Mouse (Mus musculus) forebrain, embryonic 15.5 days (tissue): ENCODE measurements around the gene Zfhx3. TPM values are rescaled to one million over a fixed set of nuclear protein-coding genes. Genes with fewer than 3 reads are reported as not detected.

Experiments used
- ATAC-seq: fragments of 200-750 bp; cut with Nextera tagmentation; replicated peaks from 2 replicates; pipeline ENCODE4 v1.8.0; 2017; ENCODE audit warnings: mild to moderate bottlenecking, moderate TSS enrichment, moderate library complexity
- H3K27ac ChIP-seq: fragments of 300-500 bp; sonication (generic); replicated peaks from 2 replicates; pipeline ENCODE4 v1.5.1; 2015; ENCODE audit warnings: mild to moderate bottlenecking, inconsistent platforms
- H3K27me3 ChIP-seq: fragments of 300-500 bp; sonication (generic); 2 replicates; pipeline ENCODE4 v1.6.1; 2015; ENCODE audit warnings: inconsistent platforms
- H3K36me3 ChIP-seq: fragments of 300-500 bp; sonication (generic); 2 replicates; pipeline ENCODE4 v1.6.1; 2015; ENCODE audit warnings: mild to moderate bottlenecking, inconsistent platforms
- H3K4me1 ChIP-seq: fragments of 300-500 bp; sonication (generic); 2 replicates; pipeline ENCODE4 v1.6.1; 2015; ENCODE audit warnings: inconsistent platforms
- H3K4me2 ChIP-seq: fragments of 300-500 bp; sonication (generic); replicated peaks from 2 replicates; pipeline ENCODE4 v1.6.1; 2015; ENCODE audit warnings: mild to moderate bottlenecking, inconsistent platforms
- H3K4me3 ChIP-seq: fragments of 300-500 bp; sonication (generic); 2 replicates; pipeline ENCODE4 v1.5.1; 2015; ENCODE audit warnings: mild to moderate bottlenecking, inconsistent platforms
- H3K9ac ChIP-seq: fragments of 300-500 bp; sonication (generic); replicated peaks from 2 replicates; pipeline ENCODE4 v1.6.1; 2015; ENCODE audit warnings: mild to moderate bottlenecking, inconsistent platforms
- H3K9me3 ChIP-seq: fragments of 300-500 bp; sonication (generic); 2 replicates; pipeline ENCODE4 v1.6.1; 2016; ENCODE audit warnings: inconsistent platforms
- WGBS: fragments of 180-500 bp; shearing (Covaris S2); methylation state at CpG from one replicate; pipeline ENCODE4 v1.1.7; 2015; ENCODE audit warnings: mixed read lengths; 5-methylcytosine and 5-hydroxymethylcytosine counted together
- polyA plus RNA-seq: library from polyadenylated mRNA; unstranded; fragments of >200 nt; fragmentation: Nextera tagmentation; extraction: Ambion mirVana; gene quantifications from 2 replicates; pipeline ENCODE4 v1.2.1, GENCODE M21; 2015

The Zfhx3 gene
- polyA plus RNA-seq, 1 experiment from 2014 or later, result 14.9 TPM

DNA sequence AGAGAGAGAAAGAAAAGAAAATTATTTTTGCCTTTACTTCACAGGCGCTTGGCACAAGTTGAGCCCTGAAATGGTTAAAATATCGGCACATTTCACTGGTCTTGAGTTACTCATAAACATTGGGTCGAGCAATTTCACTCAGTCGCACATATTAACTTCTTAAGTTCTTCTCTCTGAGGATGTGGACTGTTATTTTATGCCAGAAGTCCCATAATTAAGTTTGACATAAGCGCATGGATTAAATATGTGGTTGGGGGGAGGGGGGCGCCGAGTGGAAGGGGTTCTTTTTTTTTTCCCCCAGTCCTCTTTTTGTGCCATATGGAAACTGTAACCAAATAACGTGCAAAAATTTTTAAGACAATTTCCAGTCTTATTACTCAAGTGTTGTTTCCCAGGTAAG is 656.6 kb downstream of the Zfhx3 start:
- 81% methylated on average over 8 of the region's 8 CpGs for WGBS
- Histone ChIP-seq H3K9ac (no peak overlapping the region), H3K27ac (no peak overlapping the region), H3K27me3 (no peaks in the 10 kb centered on the region), H3K9me3 (no peaks in the 10 kb centered on the region), H3K4me3 (no peak overlapping the region), H3K4me1 (peaks cover 12% of the 10 kb centered on the region), H3K36me3 (no peaks in the 10 kb centered on the region), H3K4me2 (no peak overlapping the region)
- ATAC-seq, result no peak

DNA sequence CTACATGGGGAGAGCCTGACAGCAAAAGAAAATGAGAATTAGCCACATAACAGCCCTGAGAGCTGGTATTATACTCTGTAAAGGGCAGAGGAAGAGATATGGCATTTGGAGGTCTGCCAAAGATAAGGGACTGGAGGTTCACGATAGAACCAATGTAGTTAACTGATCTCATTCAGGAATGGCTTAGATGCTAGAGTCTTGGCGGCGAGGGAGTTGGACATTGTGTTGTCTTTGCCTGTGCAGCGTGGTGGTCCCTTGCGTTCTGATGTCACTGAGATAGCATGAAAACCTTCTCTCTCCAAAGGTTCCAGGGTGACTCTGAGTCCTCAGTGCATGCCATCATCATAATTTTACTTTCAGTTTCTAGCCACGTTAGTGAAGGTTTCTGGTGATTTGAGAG is 657.1 kb downstream of the Zfhx3 start:
- no peak overlapping the region for H3K4me2 ChIP-seq
- H3K27me3 ChIP-seq, result no peaks in the 10 kb centered on the region
- H3K9me3 ChIP-seq, result no peaks in the 10 kb centered on the region
- no peak overlapping the region for H3K9ac ChIP-seq
- H3K27ac ChIP-seq, result no peak overlapping the region
- no peak for ATAC-seq
- H3K36me3 ChIP-seq, result no peaks in the 10 kb centered on the region
- WGBS, result 88% methylated on average over 6 of the region's 6 CpGs
- no peak overlapping the region for H3K4me3 ChIP-seq
- peaks cover 6% of the 10 kb centered on the region for H3K4me1 ChIP-seq

DNA sequence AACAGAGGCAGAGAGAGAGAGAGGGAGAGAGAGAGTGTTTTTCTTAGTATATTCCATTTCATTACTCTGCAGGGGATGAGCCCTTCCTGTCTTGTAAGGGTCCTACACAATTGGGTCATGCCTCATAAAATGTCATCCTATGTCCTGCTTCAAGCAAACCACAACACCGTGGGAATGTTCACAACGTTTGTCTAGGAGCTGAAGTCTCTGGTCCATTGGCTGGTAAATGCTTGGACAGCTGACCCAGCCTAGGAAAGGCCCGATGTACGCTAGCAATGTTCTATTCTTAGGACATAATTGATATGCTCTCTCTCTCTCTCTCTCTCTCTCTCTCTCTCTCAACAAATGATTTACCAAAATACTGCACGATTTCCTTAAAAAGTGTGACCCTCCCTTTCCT is 666.2 kb downstream of the Zfhx3 start:
- 87% methylated on average over 5 of the region's 5 CpGs for WGBS
- no peak overlapping the region for H3K9ac ChIP-seq
- no peak overlapping the region for H3K4me2 ChIP-seq

DNA sequence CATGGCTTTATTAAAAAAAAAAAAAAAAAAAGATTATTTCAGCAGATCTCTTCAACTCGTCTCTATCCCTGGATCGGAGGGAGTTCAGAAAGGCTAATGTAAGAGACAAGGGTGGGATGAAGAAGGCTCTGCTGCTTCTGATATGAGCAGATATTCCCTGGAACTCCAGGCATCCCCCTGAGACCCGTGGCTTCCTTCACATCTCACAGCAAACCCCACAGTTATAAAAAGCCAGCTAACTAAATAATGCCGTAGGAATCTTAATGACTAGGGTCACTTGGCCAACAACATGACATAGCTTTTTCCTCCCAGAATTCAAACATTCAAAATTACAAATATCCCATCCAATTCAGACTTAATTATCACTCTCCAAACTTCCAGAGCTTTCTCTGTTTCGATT is 666.7 kb downstream of the Zfhx3 start:
- Histone ChIP-seq H3K9me3 (no peaks in the 10 kb centered on the region), H3K9ac (no peak overlapping the region), H3K4me1 (no peaks in the 10 kb centered on the region), H3K27ac (no peak overlapping the region), H3K27me3 (no peaks in the 10 kb centered on the region), H3K4me2 (no peak overlapping the region), H3K36me3 (no peaks in the 10 kb centered on the region), H3K4me3 (no peak overlapping the region)
- ATAC-seq, result no peak
- 77% methylated on average over 5 of the region's 5 CpGs for WGBS

More for the DNA sequence above, 666.2 kb downstream of the Zfhx3 start:
- Histone ChIP-seq H3K4me3 (no peak overlapping the region), H3K4me1 (no peaks in the 10 kb centered on the region), H3K9me3 (no peaks in the 10 kb centered on the region), H3K36me3 (no peaks in the 10 kb centered on the region), H3K27ac (no peak overlapping the region), H3K27me3 (no peaks in the 10 kb centered on the region)
- ATAC-seq, result no peak

DNA sequence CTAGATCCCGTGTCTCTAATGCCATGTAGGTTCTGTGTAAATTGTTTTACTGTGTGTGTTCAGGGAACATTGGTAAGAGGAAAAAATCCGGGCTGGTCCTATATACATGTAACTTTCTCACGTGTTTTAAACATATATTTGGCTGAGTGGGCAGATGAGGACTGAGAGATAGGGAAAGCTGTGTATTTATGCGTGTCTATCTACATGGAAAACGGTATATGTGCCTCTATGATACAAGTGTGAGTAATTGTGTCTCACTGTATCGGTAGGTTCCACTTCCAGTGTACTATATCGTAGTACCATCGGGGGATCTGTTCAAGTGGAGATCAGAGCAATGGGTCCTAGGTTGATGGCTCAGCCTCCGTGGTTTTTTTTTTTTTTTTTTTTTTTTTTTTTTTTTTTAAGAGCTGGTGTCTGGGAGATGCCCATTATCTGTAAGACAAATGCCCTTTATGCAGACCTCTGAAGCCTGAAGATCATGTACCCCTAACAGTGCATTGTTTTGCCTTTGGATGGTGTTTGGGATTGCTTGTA is 668.8 kb downstream of the Zfhx3 start:
- H3K4me1 ChIP-seq, result no peaks in the 10 kb centered on the region
- no peak overlapping the region for H3K4me2 ChIP-seq
- no peak overlapping the region for H3K27ac ChIP-seq
- no peaks in the 10 kb centered on the region for H3K9me3 ChIP-seq
- no peaks in the 10 kb centered on the region for H3K36me3 ChIP-seq
- ATAC-seq, result no peak
- 90% methylated on average over 9 of the region's 9 CpGs for WGBS
- H3K4me3 ChIP-seq, result no peak overlapping the region
- no peak overlapping the region for H3K9ac ChIP-seq
- no peaks in the 10 kb centered on the region for H3K27me3 ChIP-seq

DNA sequence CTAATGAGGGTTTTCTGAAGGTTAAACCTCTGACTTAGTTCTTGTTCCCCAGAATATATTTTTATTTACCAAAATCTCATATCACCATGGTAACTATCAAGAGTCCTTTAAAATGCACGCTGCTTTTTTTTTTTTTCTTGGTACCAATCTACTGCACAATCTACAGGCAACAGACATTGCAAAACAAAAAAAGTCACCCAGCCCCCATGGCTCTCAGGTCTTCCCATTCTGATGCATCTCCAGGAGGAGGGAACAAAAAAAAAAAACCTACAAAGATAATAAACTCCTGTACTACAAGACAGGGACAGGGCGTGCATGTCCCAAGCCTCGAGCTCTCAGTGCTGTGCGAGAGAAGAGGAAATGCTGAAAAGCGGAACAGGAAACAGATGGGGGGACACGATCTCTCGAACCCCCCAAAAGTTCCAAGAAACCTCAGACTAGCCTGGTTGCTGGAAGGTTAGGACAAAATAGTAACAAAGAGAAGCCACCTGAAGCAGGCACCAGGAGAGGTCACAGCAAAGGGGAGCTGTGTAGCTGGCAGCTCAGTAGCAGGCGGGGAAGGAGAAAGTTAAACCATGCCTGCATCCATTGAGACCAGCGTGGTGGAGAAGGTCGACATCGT is 669.5 kb downstream of the Zfhx3 start:
- H3K9me3 ChIP-seq, result no peaks in the 10 kb centered on the region
- no peaks in the 10 kb centered on the region for H3K4me1 ChIP-seq
- 74% methylated on average over 11 of the region's 11 CpGs for WGBS
- no peaks in the 10 kb centered on the region for H3K27me3 ChIP-seq
- no peak overlapping the region for H3K4me3 ChIP-seq
- H3K36me3 ChIP-seq, result no peaks in the 10 kb centered on the region
- H3K27ac ChIP-seq, result no peak overlapping the region
- no peak overlapping the region for H3K4me2 ChIP-seq
- ATAC-seq, result no peak
- no peak overlapping the region for H3K9ac ChIP-seq

DNA sequence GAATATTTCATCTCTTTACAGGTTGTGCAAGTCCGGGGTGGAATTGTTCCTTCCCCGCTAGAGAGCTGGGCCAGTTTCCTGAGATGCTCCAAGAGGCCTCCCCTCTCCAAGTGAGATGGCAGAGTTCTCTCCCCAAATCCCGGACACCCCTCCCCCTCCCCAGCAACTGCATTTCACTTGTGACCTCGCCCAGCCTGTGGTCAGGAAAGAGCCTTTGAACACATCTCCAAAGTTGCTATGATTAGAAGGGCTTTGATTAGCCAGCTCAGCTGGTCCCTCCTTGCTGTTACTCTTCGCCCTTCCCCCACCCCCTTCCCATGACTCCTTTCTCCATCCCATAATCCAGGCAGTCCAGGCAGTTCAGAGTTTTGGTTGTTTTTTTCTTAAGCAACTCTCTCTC is 670.4 kb downstream of the Zfhx3 start:
- H3K27me3 ChIP-seq, result no peaks in the 10 kb centered on the region
- no peaks in the 10 kb centered on the region for H3K36me3 ChIP-seq
- no peak overlapping the region for H3K27ac ChIP-seq
- no peaks in the 10 kb centered on the region for H3K9me3 ChIP-seq
- 26% methylated on average over 5 of the region's 5 CpGs for WGBS
- H3K4me2 ChIP-seq, result no peak overlapping the region
- ATAC-seq, result no peak
- H3K4me3 ChIP-seq, result no peak overlapping the region
- no peak overlapping the region for H3K9ac ChIP-seq
- no peaks in the 10 kb centered on the region for H3K4me1 ChIP-seq

DNA sequence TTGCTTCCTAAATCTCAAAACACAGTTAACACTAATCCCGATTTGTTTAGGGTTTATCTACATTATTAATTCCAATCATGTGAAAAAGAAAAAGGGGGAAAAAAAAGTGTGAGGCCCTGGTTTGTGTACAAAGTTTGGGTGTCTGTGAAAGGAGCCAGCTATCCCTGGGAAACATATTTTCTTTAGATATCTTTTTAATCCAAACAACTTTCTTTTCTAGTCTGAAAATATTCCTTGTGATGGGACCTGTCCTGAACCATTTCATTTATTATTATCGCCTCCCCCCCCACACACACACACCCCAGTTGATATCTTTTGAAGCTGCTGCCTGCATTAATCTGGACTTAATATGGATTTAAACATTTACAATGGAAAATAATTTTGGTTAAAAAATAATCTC is 670.8 kb downstream of the Zfhx3 start:
- H3K27me3 ChIP-seq, result no peaks in the 10 kb centered on the region
- 51% methylated on average over 2 of the region's 2 CpGs for WGBS
- H3K27ac ChIP-seq, result no peak overlapping the region
- H3K9me3 ChIP-seq, result no peaks in the 10 kb centered on the region
- no peak overlapping the region for H3K9ac ChIP-seq
- no peaks in the 10 kb centered on the region for H3K36me3 ChIP-seq
- ATAC-seq, result no peak
- no peak overlapping the region for H3K4me2 ChIP-seq
- no peak overlapping the region for H3K4me3 ChIP-seq
- H3K4me1 ChIP-seq, result no peaks in the 10 kb centered on the region

DNA sequence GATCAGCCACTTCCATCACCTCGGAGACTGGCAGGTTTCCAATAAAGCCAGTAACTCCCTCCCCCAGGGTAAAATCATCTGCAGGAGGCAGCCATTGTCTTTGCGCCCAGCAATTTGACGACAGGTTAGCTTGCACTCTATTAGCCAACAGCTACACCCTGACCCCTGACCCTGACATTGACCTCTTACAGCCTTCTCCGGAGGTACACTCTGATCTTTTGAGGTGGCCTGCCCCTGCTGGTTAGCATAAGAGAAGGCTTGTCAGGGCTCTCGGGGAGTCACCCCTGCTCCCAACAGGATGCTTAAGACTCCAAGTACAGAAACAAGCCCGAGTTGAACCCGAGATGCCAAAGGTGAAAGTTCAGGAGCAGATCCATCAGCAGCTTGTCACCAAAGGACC is 678.9 kb downstream of the Zfhx3 start:
- H3K27ac ChIP-seq, result no peak overlapping the region
- no peak for ATAC-seq
- H3K36me3 ChIP-seq, result no peaks in the 10 kb centered on the region
- H3K4me3 ChIP-seq, result no peak overlapping the region
- H3K9me3 ChIP-seq, result no peaks in the 10 kb centered on the region
- H3K9ac ChIP-seq, result no peak overlapping the region
- H3K4me1 ChIP-seq, result no peaks in the 10 kb centered on the region
- WGBS, result 38% methylated on average over 7 of the region's 7 CpGs
- H3K4me2 ChIP-seq, result no peak overlapping the region
- no peaks in the 10 kb centered on the region for H3K27me3 ChIP-seq

DNA sequence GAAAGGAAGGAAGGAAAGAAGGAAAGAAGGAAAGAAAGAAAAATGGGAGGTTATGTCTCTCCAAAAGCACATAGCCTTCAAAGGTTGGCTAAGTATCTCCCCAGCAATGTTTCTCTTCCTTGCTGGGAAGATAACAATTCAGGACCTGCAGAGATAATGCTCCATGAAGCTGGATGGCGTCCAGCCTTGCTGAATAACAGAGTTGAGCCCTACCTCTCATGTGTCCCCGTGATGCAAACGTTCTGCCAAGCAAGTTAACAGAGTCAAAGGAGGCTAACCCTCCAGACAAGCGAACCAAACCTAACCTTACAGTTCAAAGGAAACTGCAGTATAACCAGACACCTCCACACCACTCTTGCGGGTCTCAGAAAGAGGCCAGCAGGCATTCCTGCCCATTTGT is 681.2 kb downstream of the Zfhx3 start:
- no peaks in the 10 kb centered on the region for H3K4me1 ChIP-seq

DNA sequence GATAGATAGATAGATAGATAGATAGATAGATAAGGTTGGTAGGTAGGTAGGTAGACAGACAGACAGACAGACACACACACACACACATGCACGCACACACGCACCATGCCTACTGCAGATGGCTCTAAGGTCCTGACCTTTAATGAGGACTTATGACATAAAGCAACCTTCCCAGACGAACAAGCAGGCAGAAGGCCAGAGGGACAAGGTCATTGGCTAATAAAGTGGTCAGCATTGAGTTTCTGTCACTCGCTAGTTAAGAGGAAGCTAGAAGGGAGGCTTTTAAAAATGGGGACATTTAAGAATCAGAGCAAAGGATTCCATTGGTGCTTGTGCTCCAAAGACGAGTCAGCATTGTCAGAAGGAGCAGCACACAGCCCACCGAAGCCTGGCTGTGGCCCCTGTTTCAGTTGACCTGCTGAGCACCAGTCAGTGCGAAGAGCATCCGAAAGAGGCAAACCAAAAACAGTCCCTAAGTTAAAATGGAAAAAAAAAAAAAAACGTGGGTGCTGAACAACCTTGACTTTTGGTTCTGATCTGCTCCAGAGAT is 683.2 kb downstream of the Zfhx3 start:
- no peaks in the 10 kb centered on the region for H3K27me3 ChIP-seq
- H3K4me1 ChIP-seq, result no peaks in the 10 kb centered on the region
- H3K9me3 ChIP-seq, result no peaks in the 10 kb centered on the region
- no peak overlapping the region for H3K27ac ChIP-seq
- no peak overlapping the region for H3K9ac ChIP-seq
- H3K4me3 ChIP-seq, result no peak overlapping the region
- WGBS, result 84% methylated on average over 9 of the region's 9 CpGs
- H3K4me2 ChIP-seq, result no peak overlapping the region
- no peak for ATAC-seq
- no peaks in the 10 kb centered on the region for H3K36me3 ChIP-seq

More for the DNA sequence above, 681.2 kb downstream of the Zfhx3 start:
- no peak overlapping the region for H3K27ac ChIP-seq
- no peaks in the 10 kb centered on the region for H3K36me3 ChIP-seq
- H3K9ac ChIP-seq, result no peak overlapping the region
- H3K27me3 ChIP-seq, result no peaks in the 10 kb centered on the region
- no peaks in the 10 kb centered on the region for H3K9me3 ChIP-seq
- no peak overlapping the region for H3K4me2 ChIP-seq
- 70% methylated on average over 5 of the region's 5 CpGs for WGBS
- no peak for ATAC-seq
- H3K4me3 ChIP-seq, result no peak overlapping the region

DNA sequence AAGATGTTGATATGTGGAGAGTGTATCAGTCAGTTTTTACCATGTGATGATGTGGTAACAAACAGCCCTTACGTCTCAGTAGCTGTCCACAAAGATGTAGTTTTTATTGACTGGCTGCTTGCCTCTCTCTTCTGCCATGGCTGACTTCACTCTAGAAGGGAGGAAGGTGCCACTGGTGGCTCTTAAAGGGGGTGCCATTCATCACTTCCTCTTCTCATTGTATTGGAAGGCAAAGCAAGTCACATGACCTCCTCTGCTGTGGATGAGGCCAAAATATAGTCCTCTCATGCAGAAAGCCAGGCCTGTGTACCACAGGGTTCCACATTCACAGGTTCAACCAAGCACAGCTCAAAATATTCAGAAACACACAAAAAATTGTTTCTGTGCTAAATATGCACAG is 688.6 kb downstream of the Zfhx3 start:
- H3K9me3 ChIP-seq, result no peaks in the 10 kb centered on the region
- H3K4me2 ChIP-seq, result no peak overlapping the region
- H3K27ac ChIP-seq, result no peak overlapping the region
- no peak overlapping the region for H3K9ac ChIP-seq
- H3K27me3 ChIP-seq, result no peaks in the 10 kb centered on the region
- H3K4me1 ChIP-seq, result no peaks in the 10 kb centered on the region
- no peak overlapping the region for H3K4me3 ChIP-seq
- H3K36me3 ChIP-seq, result no peaks in the 10 kb centered on the region
- WGBS, result 91% methylated on average over 1 of the region's 1 CpGs
- no peak for ATAC-seq

DNA sequence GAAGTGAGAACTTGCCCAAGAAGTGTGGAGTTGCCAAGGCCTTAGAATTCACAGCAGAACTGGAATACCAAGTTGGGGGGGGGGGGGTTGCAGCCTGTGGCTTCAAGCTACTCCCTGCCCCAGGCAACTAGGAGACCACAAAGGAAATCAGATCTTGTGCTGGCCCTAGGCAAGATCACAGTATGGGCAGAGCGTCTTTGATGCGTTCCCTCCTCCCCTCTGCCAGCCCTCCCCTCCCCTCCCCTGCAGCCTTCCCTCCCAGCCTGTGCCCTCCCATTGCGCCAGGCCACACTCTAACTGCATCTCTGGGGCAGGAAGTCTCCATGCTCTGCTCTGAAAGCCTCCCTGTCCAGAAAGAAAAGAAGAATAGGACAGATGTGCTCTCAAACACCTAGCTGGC is 691.8 kb downstream of the Zfhx3 start:
- Histone ChIP-seq H3K27ac (no peak overlapping the region), H3K4me2 (no peak overlapping the region), H3K9me3 (no peaks in the 10 kb centered on the region), H3K9ac (no peak overlapping the region), H3K27me3 (no peaks in the 10 kb centered on the region), H3K4me1 (no peaks in the 10 kb centered on the region), H3K36me3 (no peaks in the 10 kb centered on the region), H3K4me3 (no peak overlapping the region)
- WGBS, result 40% methylated on average over 3 of the region's 3 CpGs
- no peak for ATAC-seq
